Mouse (Mus musculus): ENCODE data around the gene Etv5. TPM values are rescaled to one million over a fixed set of nuclear protein-coding genes. Genes with fewer than 3 reads are reported as not detected.

The Etv5 gene
- total RNA-seq, 2 experiments from 2014 or later, result 47.5 to 49.4 TPM

GRCm38 (mm10) chr16:22341236-22341671 is 98.3 kb downstream of the Etv5 start:
- DNase-seq, result no peak

- no peak for DNase-seq
Measured at GRCm38 (mm10) chr16:22335781-22336180, 103.7 kb downstream of the Etv5 start.

Other genes starting within 250 kb of the Etv5 start
- 10 to 100 TPM; 80.7 to 91.2 TPM for gene Tra2b, start 173.7 kb downstream of the Etv5 start, total RNA-seq (2021)
- gene Dgkg, start 217.5 kb upstream of the Etv5 start, total RNA-seq (2021), result 100 to 1,000 TPM; 211 TPM